Mouse (Mus musculus): ENCODE measurements around the gene Pus7l.
A peak's percentile ranks its signal among the peaks of the same experiment; 100 is the strongest.

Gene Pus7l

GRCm38 (mm10) chr15:94543409-94544051 is at the start of gene Pus7l, which contains the start of gene Irak4:
Gene Pus7l, minus strand, starts transcription at chr15:94543547.
Gene Irak4, plus strand, starts transcription at chr15:94543643.
- no peaks in the 10 kb centered on the region for H3K9me3 ChIP-seq (ENCODE audit: low read length)
- H3K36me3 ChIP-seq (ENCODE audit: insufficient read depth, low read length) = no peaks in the 10 kb centered on the region
- no peak for TF ChIP-seq CTCF (conservative IDR thresholded peaks at IDR 0.05; ENCODE audit: low read length)
- no peak for TF ChIP-seq POU5F1 (IDR thresholded peaks at IDR 0.05; ENCODE audit: borderline replicate concordance, low read length)
- TF ChIP-seq NANOG (IDR thresholded peaks at IDR 0.05; ENCODE audit: borderline replicate concordance, low read length) = no peak
- H3K4me1 ChIP-seq (replicated peaks; ENCODE audit: low read depth, low read length) = peaks cover 12% of the 10 kb centered on the region; the same call in 1 of the 2 replicates
- peaks cover 14% of the 10 kb centered on the region for H3K27me3 ChIP-seq (ENCODE audit: insufficient read depth, low read length)
- peak within 1 kb of the TSS; percentile 90 for H3K4me3 ChIP-seq (replicated peaks; ENCODE audit: low read length)

GRCm38 (mm10) chr15:94591356-94591755 is 48.0 kb upstream of the Pus7l start:
- H3K27me3 ChIP-seq (ENCODE audit: insufficient read depth, low read length) = peaks cover 11% of the 10 kb centered on the region
- TF ChIP-seq NANOG (IDR thresholded peaks at IDR 0.05; ENCODE audit: borderline replicate concordance, low read length) (no peak), POU5F1 (IDR thresholded peaks at IDR 0.05; ENCODE audit: borderline replicate concordance, low read length) (no peak), CTCF (conservative IDR thresholded peaks at IDR 0.05; ENCODE audit: low read length) (no peak)
- peaks cover 23% of the 10 kb centered on the region for H3K4me1 ChIP-seq (replicated peaks; ENCODE audit: low read depth, low read length)
- no peak overlapping the region for H3K4me3 ChIP-seq (replicated peaks; ENCODE audit: low read length)
- no peaks in the 10 kb centered on the region for H3K9me3 ChIP-seq (ENCODE audit: low read length)
- peaks cover 8% of the 10 kb centered on the region; the same call in 1 of the 2 replicates for H3K36me3 ChIP-seq (ENCODE audit: insufficient read depth, low read length)

GRCm38 (mm10) chr15:94590083-94590482 is 46.7 kb upstream of the Pus7l start:
- Histone ChIP-seq H3K4me3 (replicated peaks; ENCODE audit: low read length) (no peak overlapping the region; the same call in 1 of the 2 replicates), H3K9me3 (ENCODE audit: low read length) (no peaks in the 10 kb centered on the region), H3K27me3 (ENCODE audit: insufficient read depth, low read length) (peaks cover 8% of the 10 kb centered on the region), H3K4me1 (replicated peaks; ENCODE audit: low read depth, low read length) (peaks cover 35% of the 10 kb centered on the region), H3K36me3 (ENCODE audit: insufficient read depth, low read length) (peaks cover 21% of the 10 kb centered on the region)
- TF ChIP-seq CTCF (conservative IDR thresholded peaks at IDR 0.05; ENCODE audit: low read length) (no peak), POU5F1 (IDR thresholded peaks at IDR 0.05; ENCODE audit: borderline replicate concordance, low read length) (no peak), NANOG (IDR thresholded peaks at IDR 0.05; ENCODE audit: borderline replicate concordance, low read length) (no peak)

- no peak for TF ChIP-seq NANOG (IDR thresholded peaks at IDR 0.05; ENCODE audit: borderline replicate concordance, low read length)
- no peak for TF ChIP-seq CTCF (conservative IDR thresholded peaks at IDR 0.05; ENCODE audit: low read length)
- no peak for TF ChIP-seq POU5F1 (IDR thresholded peaks at IDR 0.05; ENCODE audit: borderline replicate concordance, low read length)
- peaks cover 42% of the 10 kb centered on the region for H3K4me1 ChIP-seq (replicated peaks; ENCODE audit: low read depth, low read length)
- peaks cover 27% of the 10 kb centered on the region for H3K36me3 ChIP-seq (ENCODE audit: insufficient read depth, low read length)
- H3K9me3 ChIP-seq (ENCODE audit: low read length) = no peaks in the 10 kb centered on the region
- H3K27me3 ChIP-seq (ENCODE audit: insufficient read depth, low read length) = peaks cover 4% of the 10 kb centered on the region; the same call in 1 of the 2 replicates
- H3K4me3 ChIP-seq (replicated peaks; ENCODE audit: low read length) = peak within 1 kb of the TSS; percentile 96
Measured at GRCm38 (mm10) chr15:94589219-94590075, 46.1 kb upstream of the Pus7l start, which contains the start of gene Twf1. Gene Twf1, minus strand, starts transcription at chr15:94589889.

- TF ChIP-seq NANOG (IDR thresholded peaks at IDR 0.05; ENCODE audit: borderline replicate concordance, low read length) = no peak
- peaks cover 56% of the 10 kb centered on the region for H3K4me1 ChIP-seq (replicated peaks; ENCODE audit: low read depth, low read length)
- H3K4me3 ChIP-seq (replicated peaks; ENCODE audit: low read length) = peak overlapping the region; percentile 96
- peaks cover 41% of the 10 kb centered on the region for H3K36me3 ChIP-seq (ENCODE audit: insufficient read depth, low read length)
- H3K9me3 ChIP-seq (ENCODE audit: low read length) = no peaks in the 10 kb centered on the region
- H3K27me3 ChIP-seq (ENCODE audit: insufficient read depth, low read length) = no peaks in the 10 kb centered on the region
Measured at GRCm38 (mm10) chr15:94587826-94588715, 44.7 kb upstream of the Pus7l start.

GRCm38 (mm10) chr15:94584738-94585137 is 41.4 kb upstream of the Pus7l start:
- TF ChIP-seq POU5F1 (IDR thresholded peaks at IDR 0.05; ENCODE audit: borderline replicate concordance, low read length) (no peak), CTCF (conservative IDR thresholded peaks at IDR 0.05; ENCODE audit: low read length) (peak; percentile 39)

GRCm38 (mm10) chr15:94583153-94583552 is 39.8 kb upstream of the Pus7l start:
- Histone ChIP-seq H3K4me3 (replicated peaks; ENCODE audit: low read length) (no peak overlapping the region), H3K9me3 (ENCODE audit: low read length) (no peaks in the 10 kb centered on the region), H3K36me3 (ENCODE audit: insufficient read depth, low read length) (peaks cover 86% of the 10 kb centered on the region), H3K4me1 (replicated peaks; ENCODE audit: low read depth, low read length) (peaks cover 79% of the 10 kb centered on the region), H3K27me3 (ENCODE audit: insufficient read depth, low read length) (no peaks in the 10 kb centered on the region)
- no peak for TF ChIP-seq NANOG (IDR thresholded peaks at IDR 0.05; ENCODE audit: borderline replicate concordance, low read length)
- no peak for TF ChIP-seq CTCF (conservative IDR thresholded peaks at IDR 0.05; ENCODE audit: low read length)
- no peak for TF ChIP-seq POU5F1 (IDR thresholded peaks at IDR 0.05; ENCODE audit: borderline replicate concordance, low read length)

More at GRCm38 (mm10) chr15:94584738-94585137, 41.4 kb upstream of the Pus7l start:
- Histone ChIP-seq H3K4me3 (replicated peaks; ENCODE audit: low read length) (no peak overlapping the region), H3K27me3 (ENCODE audit: insufficient read depth, low read length) (no peaks in the 10 kb centered on the region), H3K4me1 (replicated peaks; ENCODE audit: low read depth, low read length) (peaks cover 74% of the 10 kb centered on the region), H3K9me3 (ENCODE audit: low read length) (no peaks in the 10 kb centered on the region), H3K36me3 (ENCODE audit: insufficient read depth, low read length) (peaks cover 74% of the 10 kb centered on the region)

Measured in E14TG2a.4 (cell line).